Mouse (Mus musculus): ENCODE results near the gene Dnajb14. TPM values are rescaled to one million over a fixed set of nuclear protein-coding genes. Genes with fewer than 3 reads are reported as not detected.

Dnajb14 gene
- polyA plus RNA-seq (2015; fragmentation: Nextera tagmentation; extraction: Ambion mirVana), result 12.2 and 13.9 TPM in 2 replicates

- no peaks in the 10 kb centered on the region for H3K27me3 ChIP-seq (replicated peaks; ENCODE audit: control insufficient read depth, insufficient read depth, low read length)
- peak within 1 kb of the TSS; percentile 83 for H3K4me2 ChIP-seq (ENCODE audit: low read length)
- H3K36me3 ChIP-seq (ENCODE audit: control insufficient read depth, insufficient read depth, low read length), result no peaks in the 10 kb centered on the region
- H3K9me3 ChIP-seq (ENCODE audit: control insufficient read depth, low read length), result no peaks in the 10 kb centered on the region
- peak within 1 kb of the TSS; percentile 99 for H3K27ac ChIP-seq (ENCODE audit: low read depth, low read length)
- under 1% methylated on average over 41 of the region's 94 CpGs for WGBS
- peak; percentile 25 for ATAC-seq
- peaks cover 21% of the 10 kb centered on the region for H3K4me1 ChIP-seq (ENCODE audit: control insufficient read depth, insufficient read depth, low read depth, low read length)
- H3K4me3 ChIP-seq (ENCODE audit: low read length), result peak within 1 kb of the TSS; percentile 94
- peak within 1 kb of the TSS; percentile 100 for H3K9ac ChIP-seq (ENCODE audit: low read depth, low read length)
These were observed at the start of gene Dnajb14 for GRCm38 (mm10) chr3:137867437-137868093. Dnajb14 (plus strand) TSS chr3:137867675.

DNA sequence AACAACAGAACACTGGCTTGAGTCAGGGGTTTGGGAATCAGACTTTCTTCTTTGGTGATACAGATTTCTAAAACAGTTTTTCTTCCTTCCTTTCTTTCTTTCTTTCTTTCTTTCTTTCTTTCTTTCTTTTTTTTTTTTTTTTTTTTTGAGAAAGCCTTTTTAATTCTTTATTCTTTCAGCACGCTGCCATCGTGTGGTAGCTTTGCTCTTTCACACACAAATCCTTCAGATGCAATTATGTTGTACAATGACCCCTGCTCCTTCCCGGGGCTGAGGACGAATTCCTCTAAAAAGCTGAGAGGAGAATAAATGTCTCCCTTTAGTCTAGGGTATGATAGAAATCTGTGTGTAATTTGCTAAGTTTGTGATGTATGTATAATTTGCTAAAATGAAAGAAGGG lies 48.8 kb upstream of the Dnajb14 start:
- WGBS, result 9% methylated on average over 4 of the region's 4 CpGs
- no peak for ATAC-seq

GRCm38 (mm10) chr3:137820688-137821467 lies 46.6 kb upstream of the Dnajb14 start:
- WGBS, result 79% methylated on average over 6 of the region's 6 CpGs
- H3K4me3 ChIP-seq (ENCODE audit: low read length), result no peak overlapping the region
- no peak overlapping the region for H3K4me2 ChIP-seq (ENCODE audit: low read length)

More for the DNA sequence above, 48.8 kb upstream of the Dnajb14 start:
- Histone ChIP-seq H3K4me2 (ENCODE audit: low read length) (no peak overlapping the region), H3K36me3 (ENCODE audit: control insufficient read depth, insufficient read depth, low read length) (no peaks in the 10 kb centered on the region), H3K4me3 (ENCODE audit: low read length) (no peak overlapping the region), H3K27ac (ENCODE audit: low read depth, low read length) (no peak overlapping the region), H3K9ac (ENCODE audit: low read depth, low read length) (no peak overlapping the region), H3K9me3 (ENCODE audit: control insufficient read depth, low read length) (no peaks in the 10 kb centered on the region), H3K27me3 (replicated peaks; ENCODE audit: control insufficient read depth, insufficient read depth, low read length) (no peaks in the 10 kb centered on the region), H3K4me1 (ENCODE audit: control insufficient read depth, insufficient read depth, low read depth, low read length) (no peaks in the 10 kb centered on the region)

GRCm38 (mm10) chr3:137823317-137823716 lies 44.2 kb upstream of the Dnajb14 start:
- 90% methylated on average over 3 of the region's 3 CpGs for WGBS
- no peaks in the 10 kb centered on the region for H3K4me1 ChIP-seq (ENCODE audit: control insufficient read depth, insufficient read depth, low read depth, low read length)
- H3K27me3 ChIP-seq (replicated peaks; ENCODE audit: control insufficient read depth, insufficient read depth, low read length), result no peaks in the 10 kb centered on the region
- no peak overlapping the region for H3K4me2 ChIP-seq (ENCODE audit: low read length)
- H3K9ac ChIP-seq (ENCODE audit: low read depth, low read length), result no peak overlapping the region
- H3K9me3 ChIP-seq (ENCODE audit: control insufficient read depth, low read length), result no peaks in the 10 kb centered on the region
- H3K4me3 ChIP-seq (ENCODE audit: low read length), result no peak overlapping the region
- H3K27ac ChIP-seq (ENCODE audit: low read depth, low read length), result no peak overlapping the region
- no peaks in the 10 kb centered on the region for H3K36me3 ChIP-seq (ENCODE audit: control insufficient read depth, insufficient read depth, low read length)
- ATAC-seq, result no peak

More at GRCm38 (mm10) chr3:137820688-137821467, 46.6 kb upstream of the Dnajb14 start:
- Histone ChIP-seq H3K9ac (ENCODE audit: low read depth, low read length) (no peak overlapping the region), H3K36me3 (ENCODE audit: control insufficient read depth, insufficient read depth, low read length) (no peaks in the 10 kb centered on the region), H3K9me3 (ENCODE audit: control insufficient read depth, low read length) (no peaks in the 10 kb centered on the region), H3K27me3 (replicated peaks; ENCODE audit: control insufficient read depth, insufficient read depth, low read length) (no peaks in the 10 kb centered on the region), H3K27ac (ENCODE audit: low read depth, low read length) (no peak overlapping the region), H3K4me1 (ENCODE audit: control insufficient read depth, insufficient read depth, low read depth, low read length) (no peaks in the 10 kb centered on the region)
- no peak for ATAC-seq

DNA sequence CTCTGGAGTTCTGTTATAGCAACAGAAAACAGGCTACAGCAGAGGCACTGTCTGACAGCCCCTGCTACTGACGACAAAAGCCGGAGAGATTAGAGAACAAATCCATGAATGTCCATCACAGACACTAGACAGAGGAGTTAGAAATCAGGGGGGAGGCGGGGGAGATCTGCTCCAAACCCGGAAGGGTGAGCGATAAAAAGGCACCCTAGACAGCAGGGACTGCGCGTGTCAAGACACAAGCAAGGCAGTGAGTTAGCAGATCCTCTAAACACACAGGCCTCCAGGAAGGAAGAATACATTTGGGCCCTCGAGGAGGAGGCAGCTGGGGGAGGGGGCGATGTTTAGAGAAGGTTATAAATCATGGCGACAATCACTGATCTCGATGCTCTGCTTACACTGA lies 39.8 kb upstream of the Dnajb14 start:
- Histone ChIP-seq H3K27me3 (replicated peaks; ENCODE audit: control insufficient read depth, insufficient read depth, low read length) (no peaks in the 10 kb centered on the region), H3K27ac (ENCODE audit: low read depth, low read length) (no peak overlapping the region)

DNA sequence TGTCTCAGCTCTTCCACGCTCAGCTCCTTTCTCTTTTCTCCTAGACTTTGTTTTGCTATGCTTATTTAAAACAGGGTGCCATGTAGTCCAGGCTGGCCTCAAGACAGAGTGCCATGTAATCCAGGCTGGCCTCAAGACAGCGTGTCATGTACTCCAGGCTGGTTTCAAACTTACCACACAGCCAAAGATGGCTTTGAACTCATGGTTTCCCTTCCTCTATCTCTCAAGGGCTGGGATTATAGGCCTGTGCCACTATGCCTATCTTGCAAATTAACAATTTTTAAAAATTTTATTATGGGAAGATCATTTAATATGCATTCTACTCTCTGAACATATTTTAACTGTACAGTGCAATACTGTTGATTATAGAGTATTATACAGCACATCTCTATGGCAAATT lies 36.3 kb upstream of the Dnajb14 start:
- Histone ChIP-seq H3K27me3 (replicated peaks; ENCODE audit: control insufficient read depth, insufficient read depth, low read length) (no peaks in the 10 kb centered on the region), H3K9ac (ENCODE audit: low read depth, low read length) (no peak overlapping the region), H3K4me2 (ENCODE audit: low read length) (no peak overlapping the region), H3K9me3 (ENCODE audit: control insufficient read depth, low read length) (no peaks in the 10 kb centered on the region), H3K4me3 (ENCODE audit: low read length) (no peak overlapping the region), H3K36me3 (ENCODE audit: control insufficient read depth, insufficient read depth, low read length) (no peaks in the 10 kb centered on the region), H3K27ac (ENCODE audit: low read depth, low read length) (no peak overlapping the region), H3K4me1 (ENCODE audit: control insufficient read depth, insufficient read depth, low read depth, low read length) (no peaks in the 10 kb centered on the region)
- no peak for ATAC-seq
- WGBS, result 98% methylated on average over 2 of the region's 2 CpGs

More for the DNA sequence above, 39.8 kb upstream of the Dnajb14 start:
- peak; percentile 30 for ATAC-seq
- no peak overlapping the region for H3K9ac ChIP-seq (ENCODE audit: low read depth, low read length)
- no peaks in the 10 kb centered on the region for H3K9me3 ChIP-seq (ENCODE audit: control insufficient read depth, low read length)
- H3K4me1 ChIP-seq (ENCODE audit: control insufficient read depth, insufficient read depth, low read depth, low read length), result no peaks in the 10 kb centered on the region
- 38% methylated on average over 11 of the region's 11 CpGs for WGBS
- no peak overlapping the region for H3K4me2 ChIP-seq (ENCODE audit: low read length)
- no peak overlapping the region for H3K4me3 ChIP-seq (ENCODE audit: low read length)
- H3K36me3 ChIP-seq (ENCODE audit: control insufficient read depth, insufficient read depth, low read length), result no peaks in the 10 kb centered on the region

- H3K36me3 ChIP-seq (ENCODE audit: control insufficient read depth, insufficient read depth, low read length), result no peaks in the 10 kb centered on the region
- no peaks in the 10 kb centered on the region for H3K27me3 ChIP-seq (replicated peaks; ENCODE audit: control insufficient read depth, insufficient read depth, low read length)
- ATAC-seq, result no peak
- no peak overlapping the region for H3K27ac ChIP-seq (ENCODE audit: low read depth, low read length)
- H3K9me3 ChIP-seq (ENCODE audit: control insufficient read depth, low read length), result no peaks in the 10 kb centered on the region
- no peak overlapping the region for H3K9ac ChIP-seq (ENCODE audit: low read depth, low read length)
- no peak overlapping the region for H3K4me3 ChIP-seq (ENCODE audit: low read length)
- H3K4me1 ChIP-seq (ENCODE audit: control insufficient read depth, insufficient read depth, low read depth, low read length), result no peaks in the 10 kb centered on the region
- no peak overlapping the region for H3K4me2 ChIP-seq (ENCODE audit: low read length)
These were observed 34.3 kb upstream of the Dnajb14 start for GRCm38 (mm10) chr3:137833128-137833527.

GRCm38 (mm10) chr3:137833698-137834097 lies 33.8 kb upstream of the Dnajb14 start:
- ATAC-seq, result no peak
- Histone ChIP-seq H3K9me3 (ENCODE audit: control insufficient read depth, low read length) (no peaks in the 10 kb centered on the region), H3K4me2 (ENCODE audit: low read length) (no peak overlapping the region), H3K36me3 (ENCODE audit: control insufficient read depth, insufficient read depth, low read length) (no peaks in the 10 kb centered on the region), H3K9ac (ENCODE audit: low read depth, low read length) (no peak overlapping the region), H3K27ac (ENCODE audit: low read depth, low read length) (no peak overlapping the region), H3K27me3 (replicated peaks; ENCODE audit: control insufficient read depth, insufficient read depth, low read length) (no peaks in the 10 kb centered on the region), H3K4me3 (ENCODE audit: low read length) (no peak overlapping the region), H3K4me1 (ENCODE audit: control insufficient read depth, insufficient read depth, low read depth, low read length) (no peaks in the 10 kb centered on the region)
- WGBS, result 87% methylated on average over 4 of the region's 4 CpGs

- Histone ChIP-seq H3K4me2 (ENCODE audit: low read length) (no peak overlapping the region), H3K36me3 (ENCODE audit: control insufficient read depth, insufficient read depth, low read length) (no peaks in the 10 kb centered on the region), H3K4me1 (ENCODE audit: control insufficient read depth, insufficient read depth, low read depth, low read length) (no peaks in the 10 kb centered on the region), H3K9ac (ENCODE audit: low read depth, low read length) (no peak overlapping the region), H3K9me3 (ENCODE audit: control insufficient read depth, low read length) (no peaks in the 10 kb centered on the region), H3K27me3 (replicated peaks; ENCODE audit: control insufficient read depth, insufficient read depth, low read length) (no peaks in the 10 kb centered on the region), H3K4me3 (ENCODE audit: low read length) (no peak overlapping the region), H3K27ac (ENCODE audit: low read depth, low read length) (no peak overlapping the region)
- no peak for ATAC-seq
- WGBS, result 84% methylated on average over 1 of the region's 1 CpGs
These were observed 30.9 kb upstream of the Dnajb14 start for GRCm38 (mm10) chr3:137836543-137836942.
